ENCODE assay signal across 8 mouse cellular contexts in the genomic region with DNA sequence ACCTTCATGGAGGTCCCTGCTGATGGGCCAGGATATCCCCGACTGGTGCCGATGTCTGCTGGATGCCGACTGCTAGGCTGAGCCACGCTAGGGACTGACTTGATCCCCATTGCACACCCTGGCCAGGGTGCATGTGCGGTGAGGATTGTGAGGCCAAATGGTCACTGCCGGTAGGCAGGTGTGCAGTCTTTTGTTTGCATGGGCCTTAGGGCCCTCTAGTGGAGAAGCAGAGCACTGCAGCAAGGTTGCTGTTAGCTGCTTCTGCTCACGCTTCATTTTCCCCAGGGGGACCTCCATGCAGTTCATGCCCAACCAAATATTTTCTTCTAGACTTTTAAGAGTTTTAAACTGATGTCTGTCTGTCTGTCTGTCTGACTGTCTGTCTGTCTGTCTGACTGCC. TPM values are rescaled to one million over a fixed set of nuclear protein-coding genes. Genes with fewer than 3 reads are reported as not detected.
DNase-seq lines count a peak whose midpoint lies in the region; ATAC-seq and TF ChIP-seq lines count a peak whose summit lies in the region.

No protein-coding gene starts in this region.

- ATAC-seq in kidney, embryonic 14.5 days (ENCODE audit: low FRiP score, low TSS enrichment), result no peak
- ATAC-seq in midbrain, postnatal 0 days (ENCODE audit: low FRiP score), result no peak

- no peak overlapping the region for H3K9ac ChIP-seq in kidney, embryonic 14.5 days (ENCODE audit: low read depth, low read length)
- no peak overlapping the region for H3K9ac ChIP-seq in midbrain, postnatal 0 days (replicated peaks; ENCODE audit: low read length, poor library complexity, severe bottlenecking)

- no peak overlapping the region for H3K4me2 ChIP-seq in kidney, embryonic 14.5 days (replicated peaks; ENCODE audit: low read depth, low read length)
- no peak overlapping the region for H3K4me2 ChIP-seq in midbrain, postnatal 0 days (ENCODE audit: low read depth, low read length, poor library complexity, severe bottlenecking)

- H3K4me1 ChIP-seq in kidney, embryonic 14.5 days (ENCODE audit: control insufficient read depth, insufficient read depth, low read length), result peaks cover 8% of the 10 kb centered on the region; the same call in 1 of the 2 replicates
- H3K4me1 ChIP-seq in cortical plate, adult 2 months (ENCODE audit: control insufficient read depth, insufficient read depth, low read length), result no peaks in the 10 kb centered on the region
- H3K4me1 ChIP-seq in midbrain, postnatal 0 days (ENCODE audit: insufficient read depth, low read length), result peaks cover 4% of the 10 kb centered on the region; the same call in 1 of the 2 replicates

- H3K27ac ChIP-seq in kidney, embryonic 14.5 days (ENCODE audit: low read depth, low read length), result no peak overlapping the region
- H3K27ac ChIP-seq in cortical plate, adult 2 months (ENCODE audit: insufficient read depth, low read length), result no peak overlapping the region
- H3K27ac ChIP-seq in midbrain, postnatal 0 days (ENCODE audit: low read depth, low read length), result no peak overlapping the region

- intact Hi-C loops in heart, postnatal 10 days (cut with DNase I), result loop anchor here (2.0 kb wide), 1 partner anchor 114 kb away; no protein-coding TSS in a partner anchor
- intact Hi-C loops in left cerebral cortex, postnatal 14 days (cut with DNase I), result loop anchor here (2.0 to 5.0 kb wide), 2 partner anchors 51 to 122 kb away; no protein-coding TSS in a partner anchor

- no peaks in the 10 kb centered on the region for H3K36me3 ChIP-seq in kidney, embryonic 14.5 days (ENCODE audit: control insufficient read depth, insufficient read depth, low read length)
- no peaks in the 10 kb centered on the region for H3K36me3 ChIP-seq in midbrain, postnatal 0 days (ENCODE audit: insufficient read depth, low read length)

- H3K4me3 ChIP-seq in kidney, embryonic 14.5 days (ENCODE audit: low read length), result no peak overlapping the region
- no peak overlapping the region for H3K4me3 ChIP-seq in cortical plate, adult 2 months (ENCODE audit: insufficient read depth, low read length)
- H3K4me3 ChIP-seq in midbrain, postnatal 0 days (ENCODE audit: low read depth, low read length), result no peak overlapping the region

- peaks cover 5% of the 10 kb centered on the region; the same call in 1 of the 2 replicates for H3K27me3 ChIP-seq in kidney, embryonic 14.5 days (ENCODE audit: control insufficient read depth, insufficient read depth, low read length)
- H3K27me3 ChIP-seq in midbrain, postnatal 0 days (ENCODE audit: insufficient read depth, low read length), result no peaks in the 10 kb centered on the region

- no peak for TF ChIP-seq POLR2A in cortical plate, adult 2 months (IDR thresholded peaks at IDR 0.05; ENCODE audit: extremely low read depth, insufficient read depth, low read length)

- 13% methylated on average over 7 of the region's 7 CpGs for WGBS in kidney, embryonic 14.5 days
- WGBS in midbrain, postnatal 0 days, result 30% methylated on average over 7 of the region's 7 CpGs

- peak; percentile 84 for TF ChIP-seq CTCF in cortical plate, adult 2 months (IDR thresholded peaks at IDR 0.05; ENCODE audit: extremely low read depth, insufficient read depth, low read length)
- TF ChIP-seq CTCF in midbrain, postnatal 0 days (IDR thresholded peaks at IDR 0.05), result peak; percentile 90

- H3K9me3 ChIP-seq in kidney, embryonic 14.5 days (ENCODE audit: control insufficient read depth, low read length), result no peaks in the 10 kb centered on the region
- no peaks in the 10 kb centered on the region for H3K9me3 ChIP-seq in midbrain, postnatal 0 days (ENCODE audit: low read length)

- peak; percentile 61 for DNase-seq in kidney, adult 11 months
- DNase-seq in T-cell, adult 2 months (ENCODE audit: low spot score), result peak; percentile 61
- DNase-seq in heart, postnatal 10 days, result peak; percentile 75 to 79
- peak; percentile 65 to 68 for DNase-seq in left cerebral cortex, postnatal 14 days (ENCODE audit: low spot score in 2 of 2)
- peak; percentile 83 for DNase-seq in midbrain, postnatal 0 days (ENCODE audit: low spot score)
- peak; percentile 32 to 38 for DNase-seq in thymus, adult 18-20 months

RNA-seq across cellular contexts. Expression of a gene that starts 2.0 kb away (rescaled TPM):
- 4.2 and 7.2 TPM in 2 replicates for polyA plus RNA-seq in kidney, embryonic 14.5 days (2014; fragmentation: Nextera tagmentation; extraction: Ambion mirVana)
- polyA plus RNA-seq in cortical plate, adult 2 months (2012; rRNA removed), result 5.0 and 5.4 TPM in 2 replicates
- total RNA-seq in heart, postnatal 10 days (2021), result 10 to 100 TPM; 38.5 to 40.4 TPM
- total RNA-seq in left cerebral cortex, postnatal 14 days (2021), result 1 to 10 TPM; 5.7 to 6.2 TPM
- total RNA-seq in midbrain, postnatal 0 days (2014; rRNA removed), result 14.8 and 15.2 TPM in 2 replicates
- polyA plus RNA-seq in midbrain, postnatal 0 days (2015; fragmentation: Nextera tagmentation; extraction: Ambion mirVana), result 14.4 and 14.9 TPM in 2 replicates
